Mouse (Mus musculus): ENCODE measurements around the gene Mob3a. TPM values are rescaled to one million over a fixed set of nuclear protein-coding genes. Genes with fewer than 3 reads are reported as not detected.
"Not testable (repeated sequence)": the region's sequence is repeated elsewhere in the genome, so short reads cannot be mapped to it uniquely, and the experiment has no call there.

Gene Mob3a
- polyA plus RNA-seq, 1 experiment from 2014 or later, result 61.5 TPM

GRCm38 (mm10) chr10:80653156-80653720 lies 48.5 kb downstream of the Mob3a start:
- Histone ChIP-seq H3K27me3 (replicated peaks) (no peaks in the 10 kb centered on the region), H3K9me3 (no peaks in the 10 kb centered on the region), H3K4me3 (no peak overlapping the region), H3K4me1 (peaks cover 29% of the 10 kb centered on the region), H3K36me3 (peaks cover 13% of the 10 kb centered on the region), H3K4me2 (replicated peaks) (no peak overlapping the region), H3K9ac (no peak overlapping the region), H3K27ac (no peak overlapping the region)
- no peak for ATAC-seq (ENCODE audit: low FRiP score, low read depth)
- WGBS, result 89% methylated on average over 6 of the region's 6 CpGs

GRCm38 (mm10) chr10:80650392-80650791 lies 51.4 kb downstream of the Mob3a start:
- Histone ChIP-seq H3K36me3 (peaks cover 40% of the 10 kb centered on the region), H3K9me3 (no peaks in the 10 kb centered on the region), H3K27me3 (replicated peaks) (no peaks in the 10 kb centered on the region), H3K4me1 (peaks cover 18% of the 10 kb centered on the region), H3K27ac (no peak overlapping the region), H3K9ac (no peak overlapping the region), H3K4me3 (no peak overlapping the region), H3K4me2 (replicated peaks) (no peak overlapping the region)
- 91% methylated on average over 10 of the region's 10 CpGs for WGBS
- no peak for ATAC-seq (ENCODE audit: low FRiP score, low read depth)

- WGBS, result 88% methylated on average over 6 of the region's 6 CpGs
- not testable (repeated sequence) for H3K4me3 ChIP-seq; ATAC-seq (ENCODE audit: low FRiP score, low read depth); H3K9me3 ChIP-seq; H3K27me3 ChIP-seq (replicated peaks); H3K27ac ChIP-seq; H3K9ac ChIP-seq; H3K4me2 ChIP-seq (replicated peaks)
- peaks cover 13% of the 10 kb centered on the region for H3K4me1 ChIP-seq
- peaks cover 44% of the 10 kb centered on the region for H3K36me3 ChIP-seq
Measured at GRCm38 (mm10) chr10:80649910-80650309, 51.9 kb downstream of the Mob3a start.

- Histone ChIP-seq H3K9me3 (no peaks in the 10 kb centered on the region), H3K27ac (no peak overlapping the region), H3K9ac (no peak overlapping the region), H3K36me3 (peaks cover 69% of the 10 kb centered on the region), H3K4me2 (replicated peaks) (no peak overlapping the region), H3K4me3 (no peak overlapping the region), H3K4me1 (peaks cover 4% of the 10 kb centered on the region; the same call in 1 of the 2 replicates), H3K27me3 (replicated peaks) (no peaks in the 10 kb centered on the region)
- WGBS, result 94% methylated on average over 10 of the region's 10 CpGs
- ATAC-seq (ENCODE audit: low FRiP score, low read depth), result no peak
Measured at GRCm38 (mm10) chr10:80646936-80647335, 54.8 kb downstream of the Mob3a start.

- no peak overlapping the region for H3K4me3 ChIP-seq
- H3K9me3 ChIP-seq, result no peaks in the 10 kb centered on the region
- WGBS, result 93% methylated on average over 6 of the region's 6 CpGs
- no peak overlapping the region for H3K9ac ChIP-seq
- no peak overlapping the region for H3K4me2 ChIP-seq (replicated peaks)
- H3K27me3 ChIP-seq (replicated peaks), result no peaks in the 10 kb centered on the region
- H3K27ac ChIP-seq, result no peak overlapping the region
- no peak for ATAC-seq (ENCODE audit: low FRiP score, low read depth)
- H3K36me3 ChIP-seq, result peaks cover 65% of the 10 kb centered on the region
- H3K4me1 ChIP-seq, result no peaks in the 10 kb centered on the region
Measured at GRCm38 (mm10) chr10:80635345-80635744, 66.4 kb downstream of the Mob3a start.

Other genes starting within 250 kb of the Mob3a start
- gene Onecut3, start 207.1 kb downstream of the Mob3a start, polyA plus RNA-seq (2016; fragmentation: Nextera tagmentation; extraction: Ambion mirVana), result 1.0 and 1.2 TPM in 2 replicates
- 1.0 TPM in 2 replicates for gene Atp8b3, start 162.9 kb downstream of the Mob3a start, polyA plus RNA-seq (2016; fragmentation: Nextera tagmentation; extraction: Ambion mirVana)
- 35.6 and 35.9 TPM in 2 replicates for gene Rexo1, start 140.4 kb downstream of the Mob3a start, polyA plus RNA-seq (2016; fragmentation: Nextera tagmentation; extraction: Ambion mirVana)
- 7.3 and 7.5 TPM in 2 replicates for gene Klf16, start 124.7 kb downstream of the Mob3a start, polyA plus RNA-seq (2016; fragmentation: Nextera tagmentation; extraction: Ambion mirVana)
- 126 and 127 TPM in 2 replicates for gene Abhd17a, start 111.6 kb downstream of the Mob3a start, polyA plus RNA-seq (2016; fragmentation: Nextera tagmentation; extraction: Ambion mirVana)
- gene Scamp4, start 99.1 kb downstream of the Mob3a start, polyA plus RNA-seq (2016; fragmentation: Nextera tagmentation; extraction: Ambion mirVana), result 60.8 and 63.9 TPM in 2 replicates
- 5.4 and 6.7 TPM in 2 replicates for gene Adat3, start 99.1 kb downstream of the Mob3a start, polyA plus RNA-seq (2016; fragmentation: Nextera tagmentation; extraction: Ambion mirVana)
- gene Gm49322, start 96.0 kb downstream of the Mob3a start, polyA plus RNA-seq (2016; fragmentation: Nextera tagmentation; extraction: Ambion mirVana), result 3.6 and 6.0 TPM in 2 replicates
- gene Csnk1g2, start 79.1 kb downstream of the Mob3a start, polyA plus RNA-seq (2016; fragmentation: Nextera tagmentation; extraction: Ambion mirVana), result 173 and 192 TPM in 2 replicates
- 92.8 and 100 TPM in 2 replicates for gene Btbd2, start 44.9 kb downstream of the Mob3a start, polyA plus RNA-seq (2016; fragmentation: Nextera tagmentation; extraction: Ambion mirVana)
- 86.5 and 88.5 TPM in 2 replicates for gene Mknk2, start 23.9 kb downstream of the Mob3a start, polyA plus RNA-seq (2016; fragmentation: Nextera tagmentation; extraction: Ambion mirVana)
- gene Izumo4, start 207 bp upstream of the Mob3a start, polyA plus RNA-seq (2016; fragmentation: Nextera tagmentation; extraction: Ambion mirVana), result 28.6 and 29.3 TPM in 2 replicates
- gene Ap3d1, start 40.3 kb upstream of the Mob3a start, polyA plus RNA-seq (2016; fragmentation: Nextera tagmentation; extraction: Ambion mirVana), result 93.9 and 95.1 TPM in 2 replicates
- gene Dot1l, start 53.2 kb upstream of the Mob3a start, polyA plus RNA-seq (2016; fragmentation: Nextera tagmentation; extraction: Ambion mirVana), result 26.3 and 26.5 TPM in 2 replicates
- gene Sf3a2, start 96.2 kb upstream of the Mob3a start, polyA plus RNA-seq (2016; fragmentation: Nextera tagmentation; extraction: Ambion mirVana), result 66.8 and 72.4 TPM in 2 replicates
- gene Plekhj1, start 96.6 kb upstream of the Mob3a start, polyA plus RNA-seq (2016; fragmentation: Nextera tagmentation; extraction: Ambion mirVana), result 155 TPM in 2 replicates
- not detected in 2 replicates for gene Amh, start 103.3 kb upstream of the Mob3a start, polyA plus RNA-seq (2016; fragmentation: Nextera tagmentation; extraction: Ambion mirVana)
- 1.4 and 1.6 TPM in 2 replicates for gene Jsrp1, start 111.5 kb upstream of the Mob3a start, polyA plus RNA-seq (2016; fragmentation: Nextera tagmentation; extraction: Ambion mirVana)
- gene Oaz1, start 124.7 kb upstream of the Mob3a start, polyA plus RNA-seq (2016; fragmentation: Nextera tagmentation; extraction: Ambion mirVana), result 1,342 and 1,429 TPM in 2 replicates
- gene Lingo3, start 142.1 kb upstream of the Mob3a start, polyA plus RNA-seq (2016; fragmentation: Nextera tagmentation; extraction: Ambion mirVana), result 0.65 and 1.3 TPM in 2 replicates
- gene Lsm7, start 153.2 kb upstream of the Mob3a start, polyA plus RNA-seq (2016; fragmentation: Nextera tagmentation; extraction: Ambion mirVana), result 265 and 274 TPM in 2 replicates
- 51.2 and 51.3 TPM in 2 replicates for gene Sppl2b, start 153.3 kb upstream of the Mob3a start, polyA plus RNA-seq (2016; fragmentation: Nextera tagmentation; extraction: Ambion mirVana)
- gene Tmprss9, start 169.9 kb upstream of the Mob3a start, polyA plus RNA-seq (2016; fragmentation: Nextera tagmentation; extraction: Ambion mirVana), result 0.06 and 0.10 TPM in 2 replicates
- gene Timm13, start 199.0 kb upstream of the Mob3a start, polyA plus RNA-seq (2016; fragmentation: Nextera tagmentation; extraction: Ambion mirVana), result 282 and 323 TPM in 2 replicates
- 57.1 and 61.3 TPM in 2 replicates for gene Lmnb2, start 216.3 kb upstream of the Mob3a start, polyA plus RNA-seq (2016; fragmentation: Nextera tagmentation; extraction: Ambion mirVana)
- gene Gadd45b, start 228.1 kb upstream of the Mob3a start, polyA plus RNA-seq (2016; fragmentation: Nextera tagmentation; extraction: Ambion mirVana), result 7.9 and 8.0 TPM in 2 replicates